Mouse (Mus musculus) layer of hippocampus, postnatal 36 days (tissue): ENCODE results near the gene Zic1. TPM values are rescaled to one million over a fixed set of nuclear protein-coding genes. Genes with fewer than 3 reads are reported as not detected.

Experiments
- DNase-seq, 2 experiments: peaks; one replicate each; pipeline ENCODE4 v3.0.0; 2022
- total RNA-seq, 2 experiments: library from RNA; stranded (reverse); gene quantifications; 2 replicates each; pipeline ENCODE4 v1.2.3; 2021

Zic1 gene
- total RNA-seq, 2 experiments from 2014 or later, result 9.2 to 13.7 TPM

DNA sequence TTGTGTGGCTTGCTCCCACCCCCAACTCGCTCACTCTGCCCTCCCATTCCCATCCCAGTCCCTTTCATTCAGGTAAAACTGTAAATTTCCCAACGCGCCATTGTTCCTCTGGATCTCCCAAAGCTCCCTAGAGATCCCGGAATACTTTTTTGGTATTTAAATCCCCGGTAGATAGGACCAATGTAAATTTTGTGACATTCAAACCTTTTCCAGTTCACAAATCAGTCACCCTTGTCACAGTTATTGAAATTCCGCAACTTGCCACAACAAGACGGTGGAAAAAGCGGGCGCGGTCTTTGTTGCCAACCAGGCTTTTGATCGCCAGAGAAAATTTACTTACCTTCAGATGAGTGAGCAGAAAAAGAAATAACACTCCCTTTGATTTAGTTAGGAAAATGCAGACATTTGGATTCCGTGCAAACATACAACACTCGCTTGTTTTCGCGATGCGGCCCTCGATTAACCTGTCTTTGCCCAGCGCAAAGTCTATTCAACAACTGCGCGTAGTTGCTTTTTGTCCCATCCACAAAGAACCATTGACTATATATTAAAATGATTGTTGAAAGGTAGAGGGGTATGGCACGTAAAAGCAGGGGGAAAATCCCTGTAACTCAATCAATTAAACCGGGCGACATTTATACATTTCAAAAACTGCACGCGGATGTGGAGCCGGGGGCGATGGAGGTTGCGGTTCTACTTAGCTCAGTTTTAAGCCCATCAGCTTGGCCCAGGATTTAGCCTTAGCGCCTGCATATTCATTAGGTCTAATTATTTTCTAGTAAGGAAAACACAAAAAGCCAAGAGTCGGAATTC lies 1.6 kb upstream of the Zic1 start:
- no peak for DNase-seq

DNA sequence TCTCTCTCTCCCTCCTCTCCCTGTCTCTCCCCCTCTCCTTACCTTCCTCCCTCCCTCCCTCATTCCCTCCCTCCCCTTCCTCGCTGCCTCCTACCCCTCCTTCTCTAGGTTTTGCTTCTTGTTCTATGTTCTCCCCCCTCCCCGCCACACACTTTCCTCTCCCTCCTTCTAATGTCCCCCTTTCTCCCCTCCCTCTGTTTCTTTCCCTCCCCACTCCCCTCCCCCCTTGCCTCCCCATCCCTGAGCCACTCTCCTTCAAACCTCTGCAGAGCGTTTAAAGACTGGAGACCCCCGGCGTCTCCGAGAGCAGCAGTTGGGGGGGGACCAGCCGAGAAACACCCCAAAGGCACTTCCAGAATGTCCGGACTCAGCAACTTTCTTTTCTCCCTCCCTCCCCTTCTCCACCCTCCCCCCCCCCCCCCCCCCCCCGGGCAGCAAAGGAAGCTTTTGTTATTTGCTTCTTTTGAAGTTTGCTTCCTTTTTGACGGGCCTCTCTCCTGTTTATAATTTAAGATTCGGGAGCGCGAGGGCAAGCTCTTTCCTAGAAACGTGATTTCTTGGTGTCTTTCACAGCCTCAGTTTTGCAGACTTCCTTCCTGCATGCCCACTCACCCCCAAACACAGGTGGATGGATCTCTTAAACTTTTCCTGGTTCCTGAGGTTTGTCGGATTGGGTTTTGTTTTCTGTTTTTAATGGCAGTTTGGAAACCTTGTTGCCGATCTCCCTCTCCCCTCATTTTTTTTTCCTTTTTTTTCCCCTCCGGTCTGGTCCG lies 802 bp upstream of the Zic1 start:
- no peak for DNase-seq

DNA sequence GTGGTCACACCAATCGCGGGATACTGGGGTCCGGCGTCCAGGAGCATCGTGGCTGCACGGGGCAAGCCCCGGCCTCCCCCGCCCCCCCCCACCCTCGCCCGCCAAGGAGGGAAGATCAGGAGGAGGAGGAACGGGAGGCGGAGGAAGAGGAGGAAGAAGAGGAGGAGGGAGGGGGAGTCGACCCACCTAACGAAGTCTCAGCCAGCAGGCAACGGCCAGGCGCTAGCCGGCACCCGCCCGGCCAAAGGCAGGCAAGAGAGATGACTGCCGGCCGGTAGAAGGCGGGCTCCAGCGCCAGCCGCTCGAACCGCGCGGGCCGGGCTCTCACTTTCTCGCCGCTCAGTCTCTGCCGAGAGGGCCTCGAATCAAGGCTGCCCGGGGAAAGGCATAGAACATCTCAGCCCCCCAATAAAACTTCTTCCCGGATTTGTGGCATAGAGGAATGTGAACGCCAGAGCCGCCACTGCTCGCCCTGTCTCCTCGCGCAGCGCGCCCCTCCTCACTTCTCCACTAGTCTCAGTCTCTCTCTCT lies 574 bp downstream of the Zic1 start:
- DNase-seq, result no peak

DNA sequence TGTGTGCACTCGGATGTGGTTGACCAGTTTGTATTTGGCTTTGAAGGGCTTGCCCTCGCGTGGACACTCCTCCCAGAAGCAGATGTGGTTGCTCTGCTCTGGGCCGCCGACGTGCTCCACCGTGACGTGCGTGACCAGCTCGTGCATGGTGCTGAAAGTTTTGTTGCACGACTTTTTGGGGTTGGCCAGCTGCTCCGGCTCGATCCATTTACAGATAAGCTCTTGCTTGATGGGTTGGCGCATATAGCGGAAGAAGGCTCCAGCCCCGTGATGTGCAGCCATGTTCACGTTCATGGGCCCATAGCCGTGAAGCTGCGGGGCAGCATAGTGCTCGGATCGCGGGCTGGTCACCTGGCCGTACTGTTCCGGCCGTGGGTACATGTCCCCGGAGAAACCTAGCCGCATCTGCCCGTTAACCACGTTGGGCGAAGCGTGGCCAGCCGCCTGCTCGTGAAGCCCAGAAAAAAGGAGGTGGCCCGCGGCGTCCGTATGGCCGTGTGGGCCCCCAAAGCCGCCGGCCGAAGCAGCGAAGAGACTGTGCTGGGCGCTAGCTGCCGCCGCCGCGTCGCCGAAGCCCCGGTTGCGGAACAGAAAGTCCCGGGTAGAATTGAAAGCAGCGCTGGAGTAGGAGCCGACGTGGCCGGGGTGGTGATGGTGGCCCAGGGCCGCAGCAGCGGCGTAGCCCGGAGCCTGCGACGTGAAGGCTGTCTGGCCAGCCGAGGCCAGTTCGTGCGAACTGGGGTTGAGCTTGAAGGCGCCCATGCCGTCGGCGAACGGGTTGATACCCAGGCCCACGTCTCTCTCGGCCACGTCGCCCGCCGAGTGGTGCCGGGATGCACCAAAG lies 1.3 kb downstream of the Zic1 start:
- DNase-seq, result no peak

DNA sequence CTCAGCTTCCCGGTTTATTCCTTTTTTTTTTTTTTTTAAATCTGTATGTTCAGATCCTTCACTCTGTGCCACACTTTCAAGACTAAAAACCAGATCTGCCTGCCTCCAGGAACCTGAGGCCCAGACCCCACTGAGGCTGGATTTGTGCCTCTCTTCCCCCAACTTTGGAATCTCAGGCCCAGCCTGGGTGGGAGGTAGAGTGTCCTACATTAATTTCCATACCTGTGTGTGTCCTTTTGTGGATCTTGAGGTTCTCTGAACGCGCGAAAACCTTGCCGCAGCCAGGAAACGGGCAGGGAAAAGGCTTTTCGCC lies 1.8 kb downstream of the Zic1 start:
- no peak for DNase-seq

DNA sequence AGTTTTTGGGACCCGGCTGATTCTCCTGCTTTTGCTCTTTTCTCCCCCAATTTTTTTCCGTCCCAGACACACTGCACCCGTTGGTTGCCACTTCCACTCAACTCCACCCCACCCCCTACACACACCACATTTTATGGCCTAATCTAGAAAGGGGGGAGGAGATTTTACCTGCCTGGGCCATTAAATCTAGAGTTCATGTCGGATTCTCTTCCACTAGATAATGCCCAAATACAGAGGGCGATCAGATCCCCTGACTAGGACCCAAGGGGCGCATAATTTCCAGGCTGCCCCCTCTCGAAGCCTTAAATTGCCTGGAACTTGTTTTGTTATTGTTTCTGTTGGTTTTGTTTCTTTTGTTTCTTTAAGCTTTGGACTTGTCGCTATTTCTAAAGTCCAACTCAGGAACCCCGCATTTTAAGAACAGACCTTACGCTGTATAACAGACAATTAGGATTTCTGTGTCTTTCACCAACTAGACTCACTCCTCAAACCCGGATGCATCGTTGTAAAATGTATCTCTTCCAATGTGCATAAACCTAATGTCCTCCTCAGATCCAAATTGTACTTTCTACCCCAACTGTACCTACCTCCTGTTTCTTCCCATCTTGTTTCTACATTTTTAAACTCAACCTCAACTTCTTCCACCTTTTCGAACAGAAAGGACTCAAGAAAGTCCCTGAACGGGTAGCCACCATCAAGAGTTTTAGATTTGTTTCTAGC lies 2.4 kb downstream of the Zic1 start:
- DNase-seq, result no peak

DNA sequence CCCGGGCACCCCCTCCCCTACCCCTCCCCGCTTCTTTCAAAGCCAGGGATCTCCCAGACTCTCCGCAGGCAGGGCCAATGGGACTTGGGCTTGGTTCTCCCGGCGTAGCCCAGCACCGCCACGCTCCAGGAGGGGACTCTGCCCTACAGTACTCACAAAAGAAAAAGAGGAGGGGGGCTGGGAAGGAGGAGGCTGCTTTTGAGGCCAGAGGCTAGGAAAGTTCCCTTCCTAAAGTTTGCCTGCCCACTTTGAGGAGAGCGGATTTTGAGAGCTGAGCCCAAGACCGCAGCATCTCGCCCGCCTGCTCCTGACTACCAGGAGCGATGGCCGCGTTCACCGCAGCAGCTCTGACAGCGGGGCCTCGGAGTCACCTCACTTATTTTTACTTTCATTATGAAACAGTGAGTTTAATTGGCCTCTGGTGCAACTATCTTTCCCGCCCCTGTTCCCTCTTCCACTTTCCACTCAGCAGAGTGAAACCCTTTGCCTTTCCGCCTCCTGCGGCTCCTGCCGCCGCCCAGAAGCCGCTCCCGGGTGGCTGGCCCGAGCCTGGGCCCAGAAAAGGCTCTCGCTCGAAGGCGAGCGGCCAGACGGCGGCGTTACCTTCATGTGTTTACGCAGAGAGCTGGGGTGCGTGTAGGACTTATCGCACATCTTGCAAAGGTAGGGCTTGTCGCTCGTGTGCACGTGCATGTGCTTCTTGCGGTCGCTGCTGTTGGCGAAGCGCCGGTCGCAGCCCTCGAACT lies 3.6 kb downstream of the Zic1 start, which contains the start of gene Zic4:
Gene Zic4 (plus strand): TSS at position 558 of the 746 bp plus-strand sequence.
- DNase-seq, result no peak

DNA sequence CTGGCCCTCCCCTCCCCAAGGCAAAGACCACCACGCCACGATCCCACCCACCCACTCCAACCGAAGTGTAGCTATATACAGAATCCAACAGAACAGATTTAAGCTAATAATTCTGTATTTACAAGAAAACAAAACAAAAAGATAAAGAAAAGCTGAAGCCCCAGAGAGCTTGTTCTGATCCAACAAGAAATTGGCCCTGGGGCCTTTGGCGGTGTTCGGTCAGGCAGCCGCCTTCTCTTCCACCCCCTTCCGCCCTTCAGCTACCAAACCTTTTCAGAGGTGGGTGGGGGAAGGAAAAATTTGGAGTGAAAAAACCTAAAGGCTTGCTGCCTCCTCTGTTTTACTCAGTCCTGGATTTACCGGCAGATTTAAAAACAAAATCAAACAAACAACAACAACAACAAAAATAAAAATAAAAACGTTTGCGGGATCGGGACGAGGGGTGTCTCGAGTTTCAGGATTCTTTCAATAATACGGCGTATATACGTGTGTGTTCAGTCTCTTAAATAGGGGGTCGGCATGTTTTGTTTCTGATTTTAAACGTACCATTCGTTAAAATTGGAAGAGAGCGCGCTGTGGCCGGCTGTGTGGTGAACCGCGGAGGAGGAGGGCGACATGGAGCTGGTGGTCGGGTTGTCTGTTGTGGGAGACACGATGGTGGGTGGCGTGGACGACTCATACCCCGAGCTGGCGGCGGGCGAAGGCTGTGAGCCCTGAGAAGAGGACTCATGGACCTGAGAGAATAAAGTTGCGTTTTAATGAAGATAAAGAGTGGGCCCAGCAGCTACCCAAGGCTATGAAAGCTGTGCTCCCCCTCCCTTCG lies 4.4 kb downstream of the Zic1 start:
- no peak for DNase-seq

DNA sequence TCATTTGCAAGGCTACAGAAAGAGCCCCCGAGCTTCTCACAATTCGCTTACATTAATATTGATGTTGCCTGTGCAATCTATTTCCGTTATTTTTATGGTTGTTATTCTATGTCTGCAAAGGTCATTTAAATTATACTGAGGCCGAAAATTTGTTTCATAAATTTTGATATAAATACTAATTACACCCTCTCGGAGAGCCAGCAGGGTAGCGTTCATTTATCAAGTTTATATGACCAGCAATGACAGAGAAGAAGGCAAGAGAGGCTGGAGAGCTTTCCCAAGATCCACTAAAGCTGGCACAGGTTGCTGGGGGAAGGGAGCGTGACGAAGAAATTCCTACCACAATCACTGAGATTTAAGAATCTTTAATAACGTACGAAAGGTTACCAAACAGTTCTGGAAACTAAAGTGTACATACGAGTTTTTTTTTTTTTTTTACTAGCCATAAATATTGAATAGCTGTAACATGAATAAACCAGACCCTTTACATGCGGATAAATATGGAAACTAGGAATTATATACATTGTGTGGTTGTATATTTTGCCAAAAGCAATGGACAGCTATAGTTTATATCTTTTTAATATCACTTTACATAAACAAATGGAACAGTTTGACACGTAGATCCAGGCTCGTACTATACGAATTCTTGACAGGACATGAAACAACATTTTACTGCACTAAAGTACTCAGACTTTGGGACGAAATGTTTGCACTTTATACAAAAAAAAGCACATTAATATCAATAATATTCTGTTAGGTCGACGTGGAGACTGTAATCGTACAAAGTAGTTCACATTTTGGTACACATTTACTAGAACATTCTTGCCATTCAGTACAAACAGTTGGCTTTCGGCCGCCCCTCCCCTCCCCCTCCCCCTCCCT lies 5.2 kb downstream of the Zic1 start:
- DNase-seq, result no peak

DNA sequence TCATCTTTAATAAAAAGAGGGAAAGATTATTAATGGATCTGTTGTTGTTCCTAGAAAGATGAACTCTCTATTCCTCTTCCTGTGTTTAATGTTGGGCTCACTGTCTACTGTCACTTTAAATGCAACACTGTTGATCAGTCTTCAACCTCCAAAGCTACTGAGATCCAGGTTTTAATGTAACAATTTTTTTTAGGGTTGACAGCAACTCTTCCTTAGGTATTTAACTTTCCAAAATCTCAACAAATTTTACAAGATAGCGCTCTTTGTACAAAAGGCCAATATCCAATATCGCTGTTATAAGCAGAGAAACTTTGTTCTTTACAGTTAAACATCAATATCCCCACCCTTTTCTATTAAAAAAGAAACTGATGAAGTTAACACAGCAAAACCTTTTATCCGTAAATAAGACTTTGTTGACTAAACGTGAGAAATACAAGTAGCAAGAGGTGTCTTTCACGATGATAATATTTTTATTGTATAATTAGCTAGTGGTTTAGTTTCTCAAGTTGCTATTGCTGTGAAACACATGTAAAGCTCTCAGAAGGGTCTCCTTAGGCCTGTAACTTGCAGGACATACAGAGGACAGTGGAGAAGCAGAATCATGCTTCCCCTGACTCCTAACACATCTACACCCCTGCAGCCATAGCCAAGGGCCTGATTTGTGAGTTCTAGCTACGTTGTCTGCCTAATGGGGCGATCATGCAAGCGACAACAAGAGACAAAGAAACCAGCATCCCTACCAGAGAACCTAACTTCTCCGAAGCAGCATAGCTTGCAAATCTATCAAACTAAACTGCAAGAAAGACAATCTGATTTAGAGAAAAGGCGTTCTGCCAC lies 6.5 kb downstream of the Zic1 start:
- DNase-seq, result no peak

DNA sequence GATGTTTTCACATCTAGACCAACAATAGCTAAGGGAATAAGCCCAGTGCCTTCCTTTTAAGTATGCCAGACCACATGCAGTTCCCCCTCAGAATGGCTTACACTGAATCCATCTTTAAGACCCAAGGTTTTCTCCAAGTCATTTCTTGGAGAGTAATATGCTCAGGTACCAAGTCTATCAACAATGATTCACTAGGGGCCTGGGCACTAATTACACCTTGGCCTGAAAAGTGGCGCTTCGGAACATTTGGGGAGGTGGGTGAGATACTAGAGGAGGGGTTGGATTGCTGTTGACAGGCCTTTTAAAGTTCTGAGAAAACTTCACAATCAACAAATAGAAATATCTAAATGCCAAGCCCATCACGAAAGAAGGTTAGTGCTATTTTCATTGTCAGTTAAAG lies 8.3 kb downstream of the Zic1 start:
- no peak for DNase-seq

DNA sequence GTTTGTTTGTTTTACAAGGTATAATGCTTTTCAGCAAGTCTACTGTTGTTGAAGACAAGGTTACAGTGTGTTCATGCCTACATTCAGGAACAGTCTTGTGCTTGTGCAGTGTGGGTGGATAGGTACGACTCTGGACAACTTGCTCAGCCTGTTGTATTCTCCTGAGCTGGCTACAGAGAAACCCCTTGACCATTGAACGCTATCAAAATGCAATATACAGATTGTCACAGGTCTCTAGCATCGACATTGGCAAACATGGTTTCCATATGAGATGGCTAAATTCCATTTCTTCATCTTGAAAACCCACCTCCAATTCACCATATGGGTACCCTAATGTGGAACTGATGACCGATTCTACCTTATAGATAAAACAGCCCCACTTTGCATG lies 9.3 kb downstream of the Zic1 start:
- no peak for DNase-seq

DNA sequence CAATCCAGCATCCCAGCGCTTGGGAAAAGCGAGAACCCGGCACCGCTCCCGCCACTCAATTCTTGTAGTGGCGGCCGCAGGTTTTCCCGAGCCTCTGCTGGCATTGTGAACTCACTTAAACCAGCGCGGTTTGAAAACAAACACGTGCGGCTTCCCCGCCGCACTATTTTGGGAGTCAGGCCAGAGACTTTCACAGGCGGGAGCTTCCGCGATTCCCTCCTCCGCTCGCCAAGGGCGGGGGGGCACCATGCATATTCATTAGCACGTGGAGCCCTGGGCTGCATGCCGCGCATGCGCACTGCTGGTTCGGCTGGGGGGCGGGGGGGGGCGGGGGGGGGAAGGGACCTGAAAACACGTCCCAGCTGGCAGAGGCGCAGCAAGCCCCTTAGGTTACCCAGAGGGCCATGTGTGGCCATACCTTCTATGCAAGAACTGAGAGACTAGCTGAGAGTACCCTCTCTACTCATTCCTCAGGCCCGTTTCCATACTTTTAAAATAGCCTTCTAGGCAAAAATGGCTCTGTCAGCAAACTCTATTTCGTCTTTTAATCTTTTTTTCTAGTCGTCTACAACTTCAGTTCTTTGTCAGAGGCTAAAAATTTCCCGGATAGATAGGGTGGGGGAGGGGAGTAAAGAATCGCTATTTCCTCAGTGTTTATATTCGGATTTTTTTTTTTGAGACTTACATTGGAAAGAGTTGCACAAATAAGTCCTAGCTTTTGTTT lies 9.8 kb downstream of the Zic1 start:
- peak in 1 of 2 experiments; percentile 53 for DNase-seq

DNA sequence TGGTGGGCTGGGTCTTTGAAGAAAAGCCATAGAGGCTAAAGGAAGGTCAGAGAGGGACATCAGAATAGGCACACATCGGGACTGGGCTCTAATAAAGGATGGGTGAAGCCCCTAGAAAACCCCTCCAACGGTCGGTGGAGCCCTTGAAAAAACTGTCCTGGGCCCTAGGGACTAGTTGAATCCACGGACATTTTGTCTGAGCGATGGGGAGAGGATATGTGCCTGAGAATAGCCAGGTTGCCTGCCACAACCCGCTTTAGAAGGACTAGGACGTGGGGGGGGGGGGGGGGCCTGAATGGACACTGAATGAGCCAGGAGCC lies 10.4 kb downstream of the Zic1 start:
- no peak for DNase-seq

DNA sequence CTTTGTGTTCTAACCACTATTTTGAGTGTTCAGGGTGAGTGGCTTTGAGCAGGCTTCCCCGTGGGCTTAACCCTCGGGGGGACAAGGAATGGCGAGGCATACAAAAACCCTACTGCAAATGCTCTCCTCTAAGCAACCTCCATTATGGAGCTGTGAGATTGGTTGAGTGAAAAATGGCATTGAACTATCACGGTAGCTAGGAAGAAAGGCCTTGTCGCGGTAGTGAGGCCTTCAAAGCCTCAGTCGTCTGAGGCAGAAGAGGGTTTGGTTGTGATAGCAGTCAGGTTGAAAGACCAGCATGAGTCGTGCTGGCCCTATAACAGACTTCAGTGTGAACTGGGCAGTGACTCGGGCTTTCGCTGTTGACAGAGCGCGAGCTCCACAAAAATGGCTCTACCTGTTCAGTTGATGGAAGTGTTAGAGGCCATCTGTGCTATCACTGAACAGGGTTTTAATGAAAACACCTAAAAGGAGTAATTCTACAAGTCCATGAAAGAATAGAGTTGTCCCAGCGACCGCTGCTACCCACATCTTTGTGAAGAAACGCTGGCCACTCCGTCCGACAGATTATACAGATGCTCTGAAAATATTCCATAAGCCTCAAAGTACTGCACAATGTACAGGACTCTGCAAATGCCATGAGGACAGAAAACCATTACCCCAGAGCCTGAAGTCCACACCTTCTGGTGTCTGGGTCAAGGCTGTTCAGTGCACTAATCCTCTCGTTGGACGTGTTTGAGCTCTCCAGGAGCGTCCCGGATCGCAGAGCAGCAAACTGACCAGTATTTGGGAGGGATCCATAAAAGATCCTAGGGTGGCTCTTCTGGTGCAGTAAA lies 11.0 kb downstream of the Zic1 start:
- DNase-seq, result no peak

DNA sequence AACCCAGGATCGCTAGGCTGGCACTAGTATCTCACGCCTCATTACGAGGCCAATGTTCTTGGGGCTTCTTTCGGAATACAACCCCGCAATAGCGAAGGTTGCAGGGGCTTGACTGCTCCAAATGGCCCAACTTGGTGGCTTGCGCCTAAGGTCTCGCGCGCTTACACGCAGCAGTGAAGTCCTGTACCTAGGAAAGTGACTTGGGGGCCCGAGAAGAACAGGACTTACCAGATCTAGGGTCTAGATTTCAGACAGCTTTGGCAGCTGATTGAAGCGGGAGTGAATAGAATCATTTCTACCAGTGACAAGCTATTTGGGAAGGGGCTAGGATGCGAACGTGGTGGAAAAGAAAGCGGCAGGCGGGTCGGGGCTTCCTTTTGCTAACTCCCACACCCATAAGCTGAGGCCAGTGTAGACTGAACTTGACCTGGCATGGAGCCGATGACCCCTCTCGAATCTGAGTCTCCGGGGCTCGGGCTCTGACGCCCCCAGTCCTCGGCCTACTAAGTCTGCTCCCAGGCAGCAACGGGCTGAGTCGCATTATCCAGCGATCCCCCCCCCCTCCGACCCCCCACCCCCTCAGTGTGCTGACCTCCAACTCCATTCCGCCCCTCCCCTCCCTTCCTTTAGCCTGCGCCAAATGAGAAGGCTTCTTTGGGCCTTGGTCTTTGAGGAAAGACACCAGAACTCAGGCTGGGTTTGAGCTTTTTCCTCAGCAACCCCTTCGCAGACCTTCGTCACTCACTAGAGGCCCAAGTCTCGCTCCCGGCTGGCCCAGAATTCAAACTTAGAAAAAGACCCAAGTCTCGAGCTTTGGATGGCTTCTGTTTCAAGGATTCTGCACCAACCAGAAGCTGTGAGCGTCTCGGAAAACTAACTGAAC lies 11.8 kb downstream of the Zic1 start:
- DNase-seq, result no peak
